Mouse (Mus musculus) liver, embryonic 15.5 days (tissue): Measurements from ENCODE around the gene Cacnb4. TPM values are rescaled to one million over a fixed set of nuclear protein-coding genes. Genes with fewer than 3 reads are reported as not detected.

Experiments used
- ATAC-seq: fragments of 200-750 bp; cut with Nextera tagmentation; 2 replicates; pipeline ENCODE4 v1.8.0; 2017; ENCODE audit warnings: moderate number of reproducible peaks, mild to moderate bottlenecking, moderate library complexity; ENCODE audit not compliant: insufficient read depth
- H3K27ac ChIP-seq: fragments of 300-500 bp; sonication (generic); replicated peaks from 2 replicates; pipeline ENCODE4 v1.5.1; 2015; ENCODE audit warnings: mild to moderate bottlenecking, inconsistent platforms
- H3K27me3 ChIP-seq: fragments of 300-500 bp; sonication (generic); 2 replicates; pipeline ENCODE4 v1.6.1; 2015; ENCODE audit warnings: mild to moderate bottlenecking, inconsistent platforms
- H3K36me3 ChIP-seq: fragments of 300-500 bp; sonication (generic); replicated peaks from 2 replicates; pipeline ENCODE4 v1.6.1; 2015; ENCODE audit warnings: moderate library complexity, mild to moderate bottlenecking, inconsistent platforms
- H3K4me1 ChIP-seq: fragments of 300-500 bp; sonication (generic); replicated peaks from 2 replicates; pipeline ENCODE4 v1.6.1; 2015; ENCODE audit warnings: inconsistent platforms
- H3K4me2 ChIP-seq: fragments of 300-500 bp; sonication (generic); 2 replicates; pipeline ENCODE4 v1.6.1; 2015; ENCODE audit warnings: moderate library complexity, mild to moderate bottlenecking, inconsistent platforms
- H3K4me3 ChIP-seq: fragments of 300-500 bp; sonication (generic); replicated peaks from 2 replicates; pipeline ENCODE4 v1.5.1; 2015; ENCODE audit warnings: mild to moderate bottlenecking, inconsistent platforms
- H3K9ac ChIP-seq: fragments of 300-500 bp; sonication (generic); 2 replicates; pipeline ENCODE4 v1.6.1; 2015; ENCODE audit warnings: moderate library complexity, mild to moderate bottlenecking, inconsistent platforms
- H3K9me3 ChIP-seq: fragments of 300-500 bp; sonication (generic); replicated peaks from 2 replicates; pipeline ENCODE4 v1.6.1; 2016; ENCODE audit warnings: inconsistent platforms
- WGBS: fragments of 180-500 bp; shearing (Covaris S2); methylation state at CpG from one replicate; pipeline ENCODE4 v1.1.7; 2015; ENCODE audit warnings: mixed read lengths; ENCODE audit not compliant: insufficient replicate concordance; 5-methylcytosine and 5-hydroxymethylcytosine counted together
- polyA plus RNA-seq: library from polyadenylated mRNA; unstranded; fragments of >200 nt; fragmentation: Nextera tagmentation; extraction: Ambion mirVana; gene quantifications from 2 replicates; pipeline ENCODE4 v1.2.1, GENCODE M21; 2015

Cacnb4 gene
- polyA plus RNA-seq, 1 experiment from 2014 or later, result 0.20 TPM

GRCm38 (mm10) chr2:52604651-52605020, 72.0 kb downstream of the Cacnb4 start:
- no peak overlapping the region for H3K9ac ChIP-seq
- no peaks in the 10 kb centered on the region for H3K9me3 ChIP-seq
- peaks cover 8% of the 10 kb centered on the region; the same call in 1 of the 2 replicates for H3K4me1 ChIP-seq
- no peak for ATAC-seq
- WGBS, result 59% methylated on average over 8 of the region's 8 CpGs
- H3K4me2 ChIP-seq, result no peak overlapping the region
- peak overlapping the region; percentile 46; the same call in 1 of the 2 replicates for H3K27ac ChIP-seq
- no peaks in the 10 kb centered on the region for H3K36me3 ChIP-seq
- H3K27me3 ChIP-seq, result no peaks in the 10 kb centered on the region
- H3K4me3 ChIP-seq, result no peak overlapping the region

DNA sequence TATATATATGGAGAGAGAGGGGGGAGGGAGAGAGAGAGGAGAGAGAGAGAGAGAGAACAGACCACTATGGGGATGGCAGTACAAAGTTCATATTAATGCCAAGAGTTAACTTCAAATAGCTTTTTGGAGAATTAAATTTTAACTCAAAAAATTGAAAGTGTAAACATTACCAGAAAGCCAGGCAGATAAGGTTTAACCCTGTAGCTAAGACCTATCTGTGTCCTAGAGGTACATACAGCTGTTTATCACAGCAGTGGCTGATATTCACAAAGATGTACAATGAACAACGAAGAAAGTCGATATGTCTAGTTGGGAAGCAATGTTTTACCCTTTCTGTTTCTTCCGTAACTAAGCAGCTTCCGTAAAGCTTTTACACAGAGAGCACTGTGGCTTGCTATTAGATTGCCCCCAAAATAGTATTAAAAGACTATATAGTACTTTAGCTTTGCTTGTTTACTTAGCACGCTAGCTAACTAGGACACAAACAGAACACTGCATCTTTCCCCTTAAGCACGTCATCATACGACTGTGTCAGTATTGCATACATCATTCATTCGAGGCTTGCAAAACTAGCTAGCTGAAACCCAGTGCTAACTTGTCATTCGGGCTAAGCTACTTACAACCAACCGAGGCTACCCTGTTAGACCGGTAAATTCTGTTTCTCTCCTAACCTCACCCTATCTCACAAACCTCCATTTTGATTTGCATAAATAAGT, 72.5 kb downstream of the Cacnb4 start:
- ATAC-seq, result peak; percentile 68
- H3K27me3 ChIP-seq, result no peaks in the 10 kb centered on the region
- peaks cover 8% of the 10 kb centered on the region; the same call in 1 of the 2 replicates for H3K4me1 ChIP-seq
- H3K9ac ChIP-seq, result no peak overlapping the region
- H3K9me3 ChIP-seq, result no peaks in the 10 kb centered on the region
- 65% methylated on average over 11 of the region's 11 CpGs for WGBS
- no peak overlapping the region for H3K4me2 ChIP-seq
- H3K4me3 ChIP-seq, result no peak overlapping the region
- no peaks in the 10 kb centered on the region for H3K36me3 ChIP-seq
- H3K27ac ChIP-seq, result peak overlapping the region; percentile 46

DNA sequence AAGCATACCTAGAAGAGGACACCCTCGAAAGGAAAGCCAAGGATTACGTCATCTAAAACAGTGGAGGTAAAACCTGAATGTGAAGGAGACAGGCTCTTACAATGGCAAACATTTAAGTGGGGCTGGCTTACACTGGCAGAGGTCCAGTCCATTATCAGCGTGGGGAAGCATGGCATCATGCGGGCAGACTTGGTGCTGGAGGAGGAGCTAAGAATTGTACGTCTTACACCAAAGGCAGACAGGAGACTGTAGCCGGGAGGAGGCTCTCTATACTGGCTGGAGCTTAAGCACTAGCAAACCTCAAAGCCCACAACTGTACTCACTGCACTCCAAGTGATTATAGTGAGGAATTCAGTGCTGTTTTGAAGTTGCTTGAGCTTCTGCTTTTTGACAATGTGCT, 73.2 kb downstream of the Cacnb4 start:
- peak overlapping the region; percentile 56 for H3K27ac ChIP-seq
- no peaks in the 10 kb centered on the region for H3K9me3 ChIP-seq
- H3K4me3 ChIP-seq, result no peak overlapping the region
- peak overlapping the region; percentile 13; the same call in 1 of the 2 replicates for H3K4me2 ChIP-seq
- H3K27me3 ChIP-seq, result no peaks in the 10 kb centered on the region
- H3K9ac ChIP-seq, result no peak overlapping the region
- 25% methylated on average over 6 of the region's 6 CpGs for WGBS
- no peaks in the 10 kb centered on the region for H3K36me3 ChIP-seq
- peaks cover 8% of the 10 kb centered on the region for H3K4me1 ChIP-seq
- ATAC-seq, result 0 out of 2 replicates have a peak, but pooled peaks have one; percentile 23

DNA sequence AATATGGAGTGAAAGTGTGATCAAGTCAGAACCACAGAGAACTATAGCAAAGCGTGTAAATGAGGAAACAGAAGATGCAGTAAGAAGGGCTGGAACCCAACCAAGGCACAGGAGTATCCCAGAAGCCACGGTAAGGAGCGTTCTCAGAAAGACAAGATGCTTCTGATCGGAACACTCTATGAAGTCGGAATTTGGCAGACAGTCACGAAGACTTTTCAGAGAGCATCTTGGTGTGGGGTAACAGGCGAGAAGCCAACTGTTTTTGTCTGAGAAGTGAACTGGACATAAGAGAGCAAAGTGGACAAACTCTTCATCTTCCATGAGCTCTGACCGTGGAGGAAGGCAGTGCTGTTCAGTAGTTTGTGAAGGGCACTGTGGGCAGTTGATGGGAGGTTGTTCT, 73.7 kb downstream of the Cacnb4 start:
- Histone ChIP-seq H3K9ac (no peak overlapping the region), H3K36me3 (no peaks in the 10 kb centered on the region), H3K4me2 (no peak overlapping the region), H3K4me3 (no peak overlapping the region), H3K4me1 (peaks cover 8% of the 10 kb centered on the region), H3K9me3 (no peaks in the 10 kb centered on the region), H3K27ac (peak overlapping the region; percentile 56), H3K27me3 (no peaks in the 10 kb centered on the region)
- WGBS, result 80% methylated on average over 8 of the region's 8 CpGs
- ATAC-seq, result no peak

GRCm38 (mm10) chr2:52602228-52602627, 74.4 kb downstream of the Cacnb4 start:
- H3K27me3 ChIP-seq, result no peaks in the 10 kb centered on the region
- no peaks in the 10 kb centered on the region for H3K9me3 ChIP-seq
- no peak overlapping the region for H3K27ac ChIP-seq
- peaks cover 8% of the 10 kb centered on the region for H3K4me1 ChIP-seq
- H3K9ac ChIP-seq, result no peak overlapping the region
- no peak overlapping the region for H3K4me2 ChIP-seq
- H3K4me3 ChIP-seq, result no peak overlapping the region
- peak; percentile 41; the same call in 1 of the 2 replicates for ATAC-seq
- WGBS, result 43% methylated on average over 2 of the region's 2 CpGs
- no peaks in the 10 kb centered on the region for H3K36me3 ChIP-seq

DNA sequence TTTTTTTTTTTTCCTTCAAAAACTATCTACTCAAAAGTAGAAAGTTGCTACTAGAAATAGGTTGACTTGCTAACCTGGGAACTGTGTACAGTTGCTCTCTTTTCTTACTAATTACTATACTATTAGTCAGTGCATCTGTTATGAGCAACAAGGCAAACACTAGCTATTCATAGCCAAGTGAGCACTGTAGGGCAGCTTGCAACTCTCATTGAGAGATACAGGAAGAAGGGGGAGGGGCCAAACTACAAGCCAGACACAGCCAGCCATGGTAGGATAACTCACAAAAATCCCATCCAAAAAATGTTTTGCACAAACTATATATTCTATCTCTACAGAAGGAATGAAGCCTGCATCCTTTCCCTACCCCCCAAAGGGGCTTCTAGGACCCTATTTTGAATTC, 79.1 kb downstream of the Cacnb4 start:
- H3K27me3 ChIP-seq, result no peaks in the 10 kb centered on the region
- no peak overlapping the region for H3K9ac ChIP-seq
- no peak for ATAC-seq
- H3K4me2 ChIP-seq, result no peak overlapping the region
- no peak overlapping the region for H3K4me3 ChIP-seq
- H3K36me3 ChIP-seq, result no peaks in the 10 kb centered on the region
- no peaks in the 10 kb centered on the region; the same call in 1 of the 2 replicates for H3K4me1 ChIP-seq
- H3K9me3 ChIP-seq, result no peaks in the 10 kb centered on the region
- no peak overlapping the region for H3K27ac ChIP-seq

GRCm38 (mm10) chr2:52593814-52594213, 82.8 kb downstream of the Cacnb4 start:
- WGBS, result 70% methylated on average over 8 of the region's 8 CpGs

GRCm38 (mm10) chr2:52593260-52593659, 83.4 kb downstream of the Cacnb4 start:
- H3K4me3 ChIP-seq, result no peak overlapping the region
- WGBS, result 60% methylated on average over 5 of the region's 5 CpGs
- ATAC-seq, result no peak
- no peak overlapping the region for H3K9ac ChIP-seq
- H3K4me1 ChIP-seq, result peaks cover 30% of the 10 kb centered on the region
- H3K27me3 ChIP-seq, result no peaks in the 10 kb centered on the region
- H3K27ac ChIP-seq, result no peak overlapping the region
- H3K9me3 ChIP-seq, result no peaks in the 10 kb centered on the region
- H3K4me2 ChIP-seq, result no peak overlapping the region
- H3K36me3 ChIP-seq, result no peaks in the 10 kb centered on the region

More at GRCm38 (mm10) chr2:52593814-52594213, 82.8 kb downstream of the Cacnb4 start:
- no peak overlapping the region for H3K4me2 ChIP-seq
- no peaks in the 10 kb centered on the region for H3K36me3 ChIP-seq
- H3K9ac ChIP-seq, result no peak overlapping the region
- H3K27me3 ChIP-seq, result no peaks in the 10 kb centered on the region
- H3K4me1 ChIP-seq, result peaks cover 25% of the 10 kb centered on the region
- ATAC-seq, result no peak
- no peaks in the 10 kb centered on the region for H3K9me3 ChIP-seq
- no peak overlapping the region for H3K27ac ChIP-seq
- H3K4me3 ChIP-seq, result no peak overlapping the region

DNA sequence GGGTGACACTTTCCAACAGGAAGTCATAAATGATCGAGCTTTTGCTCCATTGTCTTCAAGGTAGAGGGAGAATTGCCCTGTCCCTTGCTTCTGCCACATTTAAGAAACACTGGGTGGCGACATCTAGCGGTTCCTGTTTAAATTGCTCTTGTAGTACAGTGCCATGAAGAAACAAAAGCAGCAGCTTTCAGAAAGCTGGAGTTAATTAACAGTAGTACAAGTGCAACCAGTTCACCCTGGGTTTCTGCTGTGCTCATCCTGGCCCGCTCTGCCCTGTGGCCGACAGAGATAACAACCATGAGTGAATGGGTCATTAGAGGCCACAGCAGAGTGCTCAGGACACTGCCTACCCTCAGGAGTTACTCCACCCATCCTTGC, 85.7 kb downstream of the Cacnb4 start:
- Histone ChIP-seq H3K9me3 (no peaks in the 10 kb centered on the region), H3K4me2 (peak overlapping the region; percentile 19; the same call in 1 of the 2 replicates), H3K4me3 (no peak overlapping the region), H3K4me1 (peaks cover 49% of the 10 kb centered on the region), H3K36me3 (no peaks in the 10 kb centered on the region), H3K9ac (no peak overlapping the region), H3K27ac (no peak overlapping the region), H3K27me3 (no peaks in the 10 kb centered on the region)
- 2% methylated on average over 5 of the region's 5 CpGs for WGBS
- peak; percentile 53 for ATAC-seq

- H3K36me3 ChIP-seq, result no peaks in the 10 kb centered on the region
- peak overlapping the region; percentile 19; the same call in 1 of the 2 replicates for H3K4me2 ChIP-seq
- no peak overlapping the region for H3K4me3 ChIP-seq
- H3K27me3 ChIP-seq, result no peaks in the 10 kb centered on the region
- ATAC-seq, result no peak; the same call in 1 of the 2 replicates
- no peak overlapping the region for H3K27ac ChIP-seq
- no peaks in the 10 kb centered on the region for H3K9me3 ChIP-seq
- H3K4me1 ChIP-seq, result peaks cover 54% of the 10 kb centered on the region
- H3K9ac ChIP-seq, result no peak overlapping the region
- WGBS, result 58% methylated on average over 7 of the region's 7 CpGs
Measured at GRCm38 (mm10) chr2:52590340-52590969, 86.2 kb downstream of the Cacnb4 start.

DNA sequence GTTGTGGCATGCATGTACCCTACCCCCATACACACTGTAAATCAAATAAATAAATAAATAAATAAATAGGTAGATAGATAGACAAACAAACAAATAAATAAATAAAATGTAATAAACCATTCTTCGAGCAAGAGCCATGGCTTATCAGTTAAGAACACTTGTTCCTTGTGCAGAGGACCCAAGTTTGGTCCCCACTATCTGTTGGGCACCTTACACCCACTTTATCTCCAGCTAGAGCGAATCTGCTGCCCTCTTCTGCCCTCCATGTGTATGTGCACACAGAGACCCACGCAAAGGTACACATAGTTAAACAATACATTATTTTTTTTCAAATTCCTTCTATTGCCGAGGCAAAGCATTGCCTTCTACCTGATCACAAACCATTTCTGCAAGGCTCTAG, 87.1 kb downstream of the Cacnb4 start:
- H3K27me3 ChIP-seq, result no peaks in the 10 kb centered on the region
- no peak overlapping the region for H3K27ac ChIP-seq
- no peaks in the 10 kb centered on the region for H3K36me3 ChIP-seq
- 47% methylated on average over 4 of the region's 4 CpGs for WGBS
- H3K4me1 ChIP-seq, result peaks cover 57% of the 10 kb centered on the region
- H3K9me3 ChIP-seq, result no peaks in the 10 kb centered on the region
- ATAC-seq, result peak; percentile 57; the same call in 1 of the 2 replicates
- H3K4me3 ChIP-seq, result no peak overlapping the region
- H3K4me2 ChIP-seq, result no peak overlapping the region
- H3K9ac ChIP-seq, result no peak overlapping the region
